Mouse (Mus musculus): ENCODE measurements around the gene Art3.

DNA sequence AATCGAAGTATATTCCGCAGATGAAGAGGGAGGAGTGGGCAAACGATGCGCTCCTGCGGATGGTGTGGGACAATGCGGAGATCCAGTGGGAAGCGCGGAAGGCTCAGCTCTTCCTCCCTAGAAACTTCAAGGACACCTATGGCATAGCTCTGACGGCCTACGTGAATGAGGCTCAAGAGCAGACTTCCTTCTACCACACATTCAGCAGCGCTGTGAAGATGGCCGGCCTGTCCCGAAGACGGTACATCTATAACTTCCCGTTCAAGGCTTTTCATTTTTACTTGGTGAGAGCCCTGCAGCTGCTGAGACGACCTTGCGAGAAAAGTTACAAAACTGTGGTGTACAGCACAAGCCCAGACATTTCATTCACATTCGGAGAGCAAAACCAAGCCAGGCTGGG, 60.9 kb downstream of the Art3 start:
- TF ChIP-seq CTCF (IDR thresholded peaks at IDR 0.05; ENCODE audit: low read depth) (no peak), EP300 (optimal IDR thresholded peaks at IDR 0.05) (no peak)

Data from stomach, postnatal 0 days (tissue).